Mouse (Mus musculus): ENCODE measurements around the gene Szrd1. TPM values are rescaled to one million over a fixed set of nuclear protein-coding genes. Genes with fewer than 3 reads are reported as not detected.
"Not testable (repeated sequence)": the region's sequence is repeated elsewhere in the genome, so short reads cannot be mapped to it uniquely, and the experiment has no call there.

Gene Szrd1
- total RNA-seq, 2 experiments from 2014 or later: 87.6 to 91.4 TPM

- peak; percentile 39 to 46 for DNase-seq
- intact Hi-C loops (cut with DNase I): loop anchor here (5.0 kb wide), 1 partner anchor 54 kb away; no protein-coding TSS in a partner anchor
These were observed 8.6 kb upstream of the Szrd1 start for GRCm38 (mm10) chr4:141148009-141148801.

- intact Hi-C loops (cut with DNase I): loop anchor here (5.0 kb wide), 1 partner anchor 55 kb away; no protein-coding TSS in a partner anchor
These were observed 7.8 kb upstream of the Szrd1 start, which contains the start of gene Fbxo42 for GRCm38 (mm10) chr4:141147112-141148008. Gene Fbxo42 (plus strand): TSS chr4:141147913.

GRCm38 (mm10) chr4:141146491-141147033, 7.0 kb upstream of the Szrd1 start:
- intact Hi-C loops (cut with DNase I): loop anchor here (5.0 kb wide), 1 partner anchor 56 kb away; no protein-coding TSS in a partner anchor
- no peak for DNase-seq

More at GRCm38 (mm10) chr4:141147112-141148008, 7.8 kb upstream of the Szrd1 start, which contains the start of gene Fbxo42:
- peak; percentile 97 to 98 for DNase-seq

- intact Hi-C loops (cut with DNase I): loop anchor here (5.0 kb wide), 1 partner anchor 57 kb away; no protein-coding TSS in a partner anchor
These were observed 5.5 kb upstream of the Szrd1 start for GRCm38 (mm10) chr4:141145124-141145523.

GRCm38 (mm10) chr4:141142285-141142811, 2.8 kb upstream of the Szrd1 start:
- peak; percentile 80 to 81 for DNase-seq
- intact Hi-C loops (cut with DNase I): loop anchor here (2.0 to 5.0 kb wide), 3 partner anchors 70 to 220 kb away; partner anchors contain the start of gene Rsg1

More at GRCm38 (mm10) chr4:141145124-141145523, 5.5 kb upstream of the Szrd1 start:
- DNase-seq: not testable (repeated sequence)

- intact Hi-C loops (cut with DNase I): loop anchor here (5.0 kb wide), 2 partner anchors 71 to 221 kb away; partner anchors contain the start of gene Rsg1
- DNase-seq: no peak
These were observed 1.4 kb upstream of the Szrd1 start for GRCm38 (mm10) chr4:141140967-141141366.

- intact Hi-C loops (cut with DNase I): loop anchor here (5.0 kb wide), 2 partner anchors 72 to 222 kb away; partner anchors contain the start of gene Rsg1
- not testable (repeated sequence) for DNase-seq
These were observed 779 bp upstream of the Szrd1 start for GRCm38 (mm10) chr4:141140354-141140753.

- intact Hi-C loops (cut with DNase I): loop anchor here (5.0 kb wide), 1 partner anchor 61 kb away; the partner anchor contains the start of gene Necap2
- no peak for DNase-seq
These were observed 1.0 kb downstream of the Szrd1 start for GRCm38 (mm10) chr4:141138425-141139115.

GRCm38 (mm10) chr4:141137740-141138139, 1.8 kb downstream of the Szrd1 start:
- not testable (repeated sequence) for DNase-seq
- intact Hi-C loops (cut with DNase I): loop anchor here (5.0 kb wide), 1 partner anchor 60 kb away; the partner anchor contains the start of gene Necap2

- no peak for DNase-seq
- intact Hi-C loops (cut with DNase I): loop anchor here (5.0 kb wide), 1 partner anchor 59 kb away; the partner anchor contains the start of gene Necap2
These were observed 3.4 kb downstream of the Szrd1 start for GRCm38 (mm10) chr4:141136126-141136525.

GRCm38 (mm10) chr4:141134751-141135530, 4.6 kb downstream of the Szrd1 start:
- DNase-seq: peak; percentile 38 to 42
- intact Hi-C loops (cut with DNase I): loop anchor here (5.0 kb wide), 1 partner anchor 58 kb away; the partner anchor contains the start of gene Necap2

- no peak for DNase-seq
- intact Hi-C loops (cut with DNase I): no loop called here
These were observed 5.5 kb downstream of the Szrd1 start for GRCm38 (mm10) chr4:141134031-141134441.

- intact Hi-C loops (cut with DNase I): no loop called here
These were observed 6.3 kb downstream of the Szrd1 start for GRCm38 (mm10) chr4:141133227-141133626.

GRCm38 (mm10) chr4:141132191-141132590, 7.4 kb downstream of the Szrd1 start:
- no peak for DNase-seq
- intact Hi-C loops (cut with DNase I): no loop called here

More at GRCm38 (mm10) chr4:141133227-141133626, 6.3 kb downstream of the Szrd1 start:
- DNase-seq: no peak

- no peak for DNase-seq
- intact Hi-C loops (cut with DNase I): no loop called here
These were observed 8.0 kb downstream of the Szrd1 start for GRCm38 (mm10) chr4:141131531-141132061.

GRCm38 (mm10) chr4:141130704-141131342, 8.8 kb downstream of the Szrd1 start:
- DNase-seq: no peak
- intact Hi-C loops (cut with DNase I): no loop called here

GRCm38 (mm10) chr4:141129190-141129710, 10.3 kb downstream of the Szrd1 start:
- no peak for DNase-seq
- intact Hi-C loops (cut with DNase I): no loop called here

All from heart, postnatal 14 days (tissue).